Mouse (Mus musculus): ENCODE results near the gene Larp1. TPM values are rescaled to one million over a fixed set of nuclear protein-coding genes. Genes with fewer than 3 reads are reported as not detected.
"Not testable (repeated sequence)": the region's sequence is repeated elsewhere in the genome, so short reads cannot be mapped to it uniquely, and the experiment has no call there.

Larp1 gene
- total RNA-seq, 2 experiments from 2014 or later = 84.8 to 92.3 TPM

GRCm38 (mm10) chr11:58094766-58095165, 85.9 kb downstream of the Larp1 start:
- no peak for DNase-seq (ENCODE audit: low spot score in 2 of 2)
- intact Hi-C loops (cut with DNase I) = loop anchor here (5.0 kb wide), 1 partner anchor 142 kb away; no protein-coding TSS in a partner anchor

GRCm38 (mm10) chr11:58095561-58095960, 86.7 kb downstream of the Larp1 start:
- DNase-seq (ENCODE audit: low spot score in 2 of 2) = no peak
- intact Hi-C loops (cut with DNase I) = loop anchor here (5.0 kb wide), 1 partner anchor 143 kb away; no protein-coding TSS in a partner anchor

GRCm38 (mm10) chr11:58096160-58096559, 87.3 kb downstream of the Larp1 start:
- intact Hi-C loops (cut with DNase I) = loop anchor here (5.0 kb wide), 1 partner anchor 144 kb away; no protein-coding TSS in a partner anchor
- no peak for DNase-seq (ENCODE audit: low spot score in 2 of 2)

- DNase-seq (ENCODE audit: low spot score in 2 of 2) = no peak
- intact Hi-C loops (cut with DNase I) = loop anchor here (5.0 kb wide), 1 partner anchor 145 kb away; no protein-coding TSS in a partner anchor
Observed at GRCm38 (mm10) chr11:58096821-58097620, 88.2 kb downstream of the Larp1 start.

- DNase-seq (ENCODE audit: low spot score in 2 of 2) = no peak
- intact Hi-C loops (cut with DNase I) = loop anchor here (5.0 kb wide), 1 partner anchor 145 kb away; no protein-coding TSS in a partner anchor
Observed at GRCm38 (mm10) chr11:58097621-58098365, 88.9 kb downstream of the Larp1 start.

GRCm38 (mm10) chr11:58098366-58098720, 89.5 kb downstream of the Larp1 start:
- intact Hi-C loops (cut with DNase I) = loop anchor here (5.0 kb wide), 1 partner anchor 146 kb away; no protein-coding TSS in a partner anchor
- not testable (repeated sequence) for DNase-seq (ENCODE audit: low spot score in 2 of 2)

GRCm38 (mm10) chr11:58100006-58100405, 91.1 kb downstream of the Larp1 start:
- no peak for DNase-seq (ENCODE audit: low spot score in 2 of 2)
- intact Hi-C loops (cut with DNase I) = loop anchor here (5.0 to 10.0 kb wide), 2 partner anchors 93 to 205 kb away; partner anchors contain the start of genes Larp1 and Zfp692

- intact Hi-C loops (cut with DNase I) = loop anchor here (5.0 to 10.0 kb wide), 2 partner anchors 94 to 204 kb away; partner anchors contain the start of genes Larp1 and Zfp692
- no peak for DNase-seq (ENCODE audit: low spot score in 2 of 2)
Observed at GRCm38 (mm10) chr11:58101194-58101720, 92.4 kb downstream of the Larp1 start.

- DNase-seq (ENCODE audit: low spot score in 2 of 2) = no peak
- intact Hi-C loops (cut with DNase I) = loop anchor here (5.0 to 10.0 kb wide), 2 partner anchors 95 to 203 kb away; partner anchors contain the start of genes Larp1 and Zfp692
Observed at GRCm38 (mm10) chr11:58102146-58102545, 93.3 kb downstream of the Larp1 start.

GRCm38 (mm10) chr11:58102581-58103343, 93.9 kb downstream of the Larp1 start:
- DNase-seq (ENCODE audit: low spot score in 2 of 2) = no peak
- intact Hi-C loops (cut with DNase I) = loop anchor here (5.0 to 10.0 kb wide), 2 partner anchors 95 to 202 kb away; partner anchors contain the start of genes Larp1 and Zfp692

- intact Hi-C loops (cut with DNase I) = loop anchor here (5.0 to 10.0 kb wide), 2 partner anchors 96 to 202 kb away; partner anchors contain the start of genes Larp1 and Zfp692
- DNase-seq (ENCODE audit: low spot score in 2 of 2) = no peak
Observed at GRCm38 (mm10) chr11:58103344-58103653, 94.4 kb downstream of the Larp1 start.

- peak; percentile 99 for DNase-seq (ENCODE audit: low spot score in 2 of 2)
- intact Hi-C loops (cut with DNase I) = loop anchor here (5.0 to 10.0 kb wide), 2 partner anchors 97 to 201 kb away; partner anchors contain the start of genes Larp1 and Zfp692
Observed at GRCm38 (mm10) chr11:58103697-58104306, 94.9 kb downstream of the Larp1 start, which contains the start of gene Cnot8. Gene Cnot8, plus strand, starts transcription at chr11:58104153.

GRCm38 (mm10) chr11:58104351-58104791, 95.5 kb downstream of the Larp1 start:
- intact Hi-C loops (cut with DNase I) = loop anchor here (5.0 to 10.0 kb wide), 2 partner anchors 97 to 200 kb away; partner anchors contain the start of genes Larp1 and Zfp692
- no peak for DNase-seq (ENCODE audit: low spot score in 2 of 2)

- intact Hi-C loops (cut with DNase I) = loop anchor here (10.0 kb wide), 1 partner anchor 198 kb away; the partner anchor contains the start of gene Zfp692
- no peak for DNase-seq (ENCODE audit: low spot score in 2 of 2)
Observed at GRCm38 (mm10) chr11:58107009-58107408, 98.1 kb downstream of the Larp1 start.

GRCm38 (mm10) chr11:58107664-58108337, 98.9 kb downstream of the Larp1 start:
- no peak for DNase-seq (ENCODE audit: low spot score in 2 of 2)
- intact Hi-C loops (cut with DNase I) = loop anchor here (10.0 kb wide), 1 partner anchor 197 kb away; the partner anchor contains the start of gene Zfp692

All from left cerebral cortex, postnatal 36 days (tissue).